Mouse (Mus musculus) adrenal gland, postnatal 4 days (tissue): ENCODE data around the gene Fam171a2. TPM values are rescaled to one million over a fixed set of nuclear protein-coding genes. Genes with fewer than 3 reads are reported as not detected.
A peak's percentile ranks its signal among the peaks of the same experiment; 100 is the strongest.

Experiments
- DNase-seq, 2 experiments: peaks; one replicate each; pipeline ENCODE4 v3.0.0; 2021 to 2022; ENCODE audit warnings: low spot score in 2 of 2, mixed read lengths in 2 of 2
- long read RNA-seq, 2 experiments: library from polyadenylated mRNA; stranded (forward); transcript quantifications; one replicate each; pipeline ENCODE4 v2.0.0; 2021
- total RNA-seq, 2 experiments: library from RNA; stranded (reverse); gene quantifications; 2 replicates each; pipeline ENCODE4 v1.2.3; 2021

Gene Fam171a2
- 10 to 100 TPM; 22.5 to 22.9 TPM for total RNA-seq
- long read RNA-seq, experiment 1, partial matches to known transcripts, result 0 of 5 reads
- long read RNA-seq, experiment 1, other reads (novel, unspliced or antisense), result 3 of 5 reads
- long read RNA-seq, experiment 2, transcript Fam171a2-201 (8 exons, 3,118 nt), result major isoform, 16 of 31 reads
- long read RNA-seq, experiment 2, partial matches to known transcripts, result 8 of 31 reads
- long read RNA-seq, experiment 2, other reads (novel, unspliced or antisense), result 7 of 31 reads

GRCm38 (mm10) chr11:102447497-102447896, at the start of gene Fam171a2:
Gene Fam171a2 (minus strand): TSS chr11:102447682.
- peak in 1 of 2 experiments; percentile 69 for DNase-seq

GRCm38 (mm10) chr11:102496732-102497131, 49.2 kb upstream of the Fam171a2 start:
- DNase-seq, result no peak

- DNase-seq, result no peak
Observed at GRCm38 (mm10) chr11:102496206-102496605, 48.7 kb upstream of the Fam171a2 start.

- no peak for DNase-seq
Observed at GRCm38 (mm10) chr11:102495742-102496141, 48.3 kb upstream of the Fam171a2 start.

GRCm38 (mm10) chr11:102495114-102495513, 47.6 kb upstream of the Fam171a2 start:
- no peak for DNase-seq

GRCm38 (mm10) chr11:102494063-102494650, 46.7 kb upstream of the Fam171a2 start:
- DNase-seq, result no peak

- no peak for DNase-seq
Observed at GRCm38 (mm10) chr11:102493241-102493640, 45.8 kb upstream of the Fam171a2 start.

- no peak for DNase-seq
Observed at GRCm38 (mm10) chr11:102487901-102488300, 40.4 kb upstream of the Fam171a2 start.

- DNase-seq, result no peak
Observed at GRCm38 (mm10) chr11:102486733-102487386, 39.4 kb upstream of the Fam171a2 start.

GRCm38 (mm10) chr11:102481779-102482178, 34.3 kb upstream of the Fam171a2 start:
- DNase-seq, result no peak

GRCm38 (mm10) chr11:102480897-102481296, 33.4 kb upstream of the Fam171a2 start:
- no peak for DNase-seq

GRCm38 (mm10) chr11:102480111-102480510, 32.6 kb upstream of the Fam171a2 start:
- no peak for DNase-seq

- no peak for DNase-seq
Observed at GRCm38 (mm10) chr11:102479581-102479980, 32.1 kb upstream of the Fam171a2 start.

GRCm38 (mm10) chr11:102478671-102479070, 31.2 kb upstream of the Fam171a2 start:
- DNase-seq, result no peak

- no peak for DNase-seq
Observed at GRCm38 (mm10) chr11:102475027-102475426, 27.5 kb upstream of the Fam171a2 start.

- DNase-seq, result no peak
Observed at GRCm38 (mm10) chr11:102469648-102470357, 22.3 kb upstream of the Fam171a2 start, which contains the start of gene Itga2b. Gene Itga2b (minus strand): TSS chr11:102470122.

GRCm38 (mm10) chr11:102467041-102467631, 19.7 kb upstream of the Fam171a2 start:
- peak; percentile 96 to 97 for DNase-seq

- DNase-seq, result peak in 1 of 2 experiments; percentile 37
Observed at GRCm38 (mm10) chr11:102465713-102466436, 18.4 kb upstream of the Fam171a2 start.

- DNase-seq, result no peak
Observed at GRCm38 (mm10) chr11:102464901-102465300, 17.4 kb upstream of the Fam171a2 start.

GRCm38 (mm10) chr11:102461764-102462163, 14.3 kb upstream of the Fam171a2 start:
- DNase-seq, result no peak

- no peak for DNase-seq
Observed at GRCm38 (mm10) chr11:102460541-102460940, 13.1 kb upstream of the Fam171a2 start.
